Mouse (Mus musculus): ENCODE data around the gene Lrrc29.
"Not testable (repeated sequence)": the region's sequence is repeated elsewhere in the genome, so short reads cannot be mapped to it uniquely, and the experiment has no call there.

Gene Lrrc29

GRCm38 (mm10) chr8:105291364-105291763 is 34.7 kb downstream of the Lrrc29 start:
- DNase-seq (ENCODE audit: low read depth, low spot score), result not testable (repeated sequence)

DNA sequence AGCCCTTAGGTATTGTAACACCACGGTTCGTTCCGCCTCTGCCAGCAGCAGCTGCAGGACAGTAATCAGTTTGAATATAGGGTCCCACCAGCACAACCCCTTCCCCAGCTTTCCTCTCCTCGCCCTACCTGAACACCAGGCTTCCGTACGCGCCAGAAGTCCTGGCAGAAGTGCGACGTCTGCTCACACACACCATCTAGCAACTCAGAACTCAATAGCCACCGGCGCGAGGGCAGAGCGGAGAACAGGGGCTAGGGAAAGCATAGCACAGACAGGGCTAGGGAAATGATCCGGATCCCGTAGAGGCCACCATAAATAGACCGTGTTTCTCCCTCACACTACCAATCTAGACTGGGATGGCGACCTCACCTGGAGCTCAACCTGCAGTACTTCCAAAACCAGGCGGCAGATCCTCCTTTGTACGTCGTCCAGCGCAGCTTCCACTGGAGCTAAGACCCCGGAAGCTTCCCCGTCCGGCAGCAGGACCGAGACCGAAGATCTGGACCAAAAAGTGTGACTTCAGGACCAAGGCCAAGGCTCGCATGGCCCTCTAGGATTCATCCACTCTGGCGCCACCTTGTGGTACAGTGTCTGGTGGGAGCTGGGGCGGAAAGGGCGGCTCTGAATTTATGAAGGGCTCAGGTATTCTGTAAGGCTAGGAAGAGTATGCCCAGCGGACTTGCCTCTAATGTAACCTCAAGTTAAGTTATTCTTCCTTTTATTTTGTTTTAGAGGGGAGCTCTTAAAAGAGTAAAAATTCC is 35.3 kb downstream of the Lrrc29 start:
- DNase-seq (ENCODE audit: low read depth, low spot score), result no peak

DNA sequence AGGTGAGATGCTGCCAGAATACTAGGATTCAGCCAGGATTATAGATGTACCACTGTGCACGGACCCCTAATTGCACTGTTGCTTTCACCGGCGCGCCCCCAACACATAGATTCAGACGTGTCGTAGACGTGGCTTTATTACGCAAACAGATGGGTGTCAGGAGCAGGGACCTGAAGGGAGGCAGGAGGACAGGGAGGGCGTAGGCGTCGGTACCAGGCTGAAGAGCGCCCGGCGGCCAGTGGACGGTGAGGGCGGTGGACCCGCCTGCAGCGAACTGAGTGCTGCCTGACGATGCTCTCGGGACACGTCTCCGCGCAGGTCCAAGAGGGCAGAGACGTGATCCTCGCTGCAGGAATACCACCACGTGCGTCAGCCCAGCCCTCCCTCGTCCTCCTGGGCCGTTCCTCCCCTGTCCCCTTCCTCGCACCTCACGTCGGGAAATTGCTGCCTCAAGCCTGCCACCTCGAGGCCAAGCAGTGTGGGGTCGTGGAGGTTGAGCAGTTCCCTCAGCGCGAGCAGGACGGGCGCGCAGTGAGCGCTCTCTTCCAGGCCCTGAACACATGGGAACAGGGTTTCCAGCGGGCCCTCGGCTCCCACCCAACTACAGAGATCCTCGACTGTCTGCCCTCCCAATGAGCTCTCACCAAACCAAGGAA is 36.1 kb downstream of the Lrrc29 start, which contains the start of gene 4931428F04Rik:
4931428F04Rik (minus strand) TSS at position 60 of the 656 bp plus-strand sequence.
- no peak for DNase-seq (ENCODE audit: low read depth, low spot score)

- DNase-seq (ENCODE audit: low read depth, low spot score), result peak; percentile 94
Measured at GRCm38 (mm10) chr8:105288958-105289732, 36.9 kb downstream of the Lrrc29 start.

DNA sequence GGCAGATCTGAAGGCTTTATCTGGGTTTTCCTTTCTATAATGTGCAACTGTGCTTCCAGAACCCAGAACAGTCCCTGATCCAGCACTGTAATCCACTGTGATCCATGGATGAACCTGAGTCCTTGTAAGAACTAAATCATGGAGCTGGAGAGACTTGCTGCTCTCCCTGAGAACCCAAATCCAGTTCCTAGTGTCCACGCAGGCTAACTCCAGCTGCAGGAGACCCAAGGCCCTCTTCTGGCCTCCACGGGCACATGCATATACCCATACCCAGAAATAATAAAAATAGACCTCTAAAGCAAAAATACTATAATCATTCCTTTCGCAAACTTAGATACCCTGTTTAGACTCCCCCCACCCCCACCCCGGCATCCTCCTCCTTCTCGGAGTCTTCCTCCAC is 37.8 kb downstream of the Lrrc29 start:
- DNase-seq (ENCODE audit: low read depth, low spot score), result no peak

GRCm38 (mm10) chr8:105286907-105287306 is 39.2 kb downstream of the Lrrc29 start:
- no peak for DNase-seq (ENCODE audit: low read depth, low spot score)

- DNase-seq (ENCODE audit: low read depth, low spot score), result no peak
Measured at GRCm38 (mm10) chr8:105285514-105285913, 40.6 kb downstream of the Lrrc29 start.

DNA sequence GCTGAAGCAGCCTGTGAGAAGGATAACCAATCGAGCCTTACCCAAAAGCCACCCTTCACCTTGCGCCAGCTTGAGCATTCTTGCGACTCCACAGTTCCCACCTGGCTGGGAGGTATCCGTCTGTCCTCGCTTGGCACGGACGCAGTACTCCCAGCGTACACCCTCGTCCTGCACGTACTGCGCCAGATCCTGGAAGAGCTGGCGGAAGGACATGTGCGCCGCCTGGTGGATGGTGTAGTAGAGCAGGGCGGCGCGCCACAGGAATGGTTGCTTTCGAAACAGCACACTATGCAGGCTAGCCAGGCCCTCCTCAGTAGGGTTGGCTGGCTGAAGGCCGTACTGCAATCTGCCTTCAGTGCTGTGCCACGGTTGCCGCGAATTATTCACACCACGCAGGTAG is 43.0 kb downstream of the Lrrc29 start:
- no peak for DNase-seq (ENCODE audit: low read depth, low spot score)

GRCm38 (mm10) chr8:105282239-105282638 is 43.8 kb downstream of the Lrrc29 start:
- DNase-seq (ENCODE audit: low read depth, low spot score), result no peak

DNA sequence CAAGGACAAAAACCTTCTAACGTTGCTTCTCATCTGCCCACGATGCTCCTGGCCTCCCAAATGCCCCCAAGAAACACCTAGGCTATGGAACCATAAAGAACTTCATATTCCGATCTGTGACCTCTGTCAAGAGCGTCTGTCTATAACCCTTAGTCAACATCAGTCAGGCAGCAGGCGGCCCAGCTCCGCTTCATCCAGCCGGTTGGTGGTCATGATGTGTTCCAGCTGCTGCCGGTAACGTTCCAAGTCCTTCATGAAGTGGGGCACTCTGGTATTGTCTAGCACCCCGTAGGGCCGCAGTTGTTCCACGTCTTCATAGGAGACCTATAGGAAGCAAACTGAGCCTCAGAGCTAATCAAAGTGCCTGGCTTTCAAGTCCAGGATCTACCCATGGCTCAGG is 44.3 kb downstream of the Lrrc29 start:
- DNase-seq (ENCODE audit: low read depth, low spot score), result no peak

GRCm38 (mm10) chr8:105280567-105280966 is 45.5 kb downstream of the Lrrc29 start:
- DNase-seq (ENCODE audit: low read depth, low spot score), result no peak

- no peak for DNase-seq (ENCODE audit: low read depth, low spot score)
Measured at GRCm38 (mm10) chr8:105278911-105279334, 47.2 kb downstream of the Lrrc29 start.

GRCm38 (mm10) chr8:105276292-105277120 is 49.6 kb downstream of the Lrrc29 start:
- DNase-seq (ENCODE audit: low read depth, low spot score), result no peak

DNA sequence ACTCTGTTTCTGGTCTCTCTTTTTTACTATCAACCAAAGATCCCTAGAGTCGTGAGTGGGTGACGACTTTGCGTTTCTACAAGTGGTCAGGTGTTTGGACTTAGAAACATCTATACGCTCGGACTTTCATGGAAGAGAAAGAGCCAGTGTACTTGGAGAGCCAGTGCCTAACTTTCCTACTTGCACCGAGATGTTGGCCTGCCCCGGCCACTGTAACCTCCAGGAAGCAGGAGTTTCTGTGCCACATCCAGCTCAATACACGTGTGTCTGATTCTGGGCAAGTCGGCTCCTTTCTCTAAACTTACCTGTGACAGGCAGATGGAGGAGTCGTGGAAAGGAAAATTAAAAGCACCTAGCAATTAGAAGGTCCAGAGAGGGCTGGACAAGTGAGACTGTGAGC is 50.2 kb downstream of the Lrrc29 start, which contains the start of gene Nol3:
Nol3 (plus strand) TSS at position 301 of the 400 bp plus-strand sequence.
- no peak for DNase-seq (ENCODE audit: low read depth, low spot score)

GRCm38 (mm10) chr8:105275387-105275786 is 50.7 kb downstream of the Lrrc29 start:
- DNase-seq (ENCODE audit: low read depth, low spot score), result no peak

GRCm38 (mm10) chr8:105270916-105271186 is 55.2 kb downstream of the Lrrc29 start:
- no peak for DNase-seq (ENCODE audit: low read depth, low spot score)

GRCm38 (mm10) chr8:105270101-105270915 is 55.8 kb downstream of the Lrrc29 start:
- DNase-seq (ENCODE audit: low read depth, low spot score), result no peak

- no peak for DNase-seq (ENCODE audit: low read depth, low spot score)
Measured at GRCm38 (mm10) chr8:105269461-105269947, 56.6 kb downstream of the Lrrc29 start, which contains the start of gene Hsf4. TSS of gene Hsf4 (plus strand) at chr8:105269801.

DNA sequence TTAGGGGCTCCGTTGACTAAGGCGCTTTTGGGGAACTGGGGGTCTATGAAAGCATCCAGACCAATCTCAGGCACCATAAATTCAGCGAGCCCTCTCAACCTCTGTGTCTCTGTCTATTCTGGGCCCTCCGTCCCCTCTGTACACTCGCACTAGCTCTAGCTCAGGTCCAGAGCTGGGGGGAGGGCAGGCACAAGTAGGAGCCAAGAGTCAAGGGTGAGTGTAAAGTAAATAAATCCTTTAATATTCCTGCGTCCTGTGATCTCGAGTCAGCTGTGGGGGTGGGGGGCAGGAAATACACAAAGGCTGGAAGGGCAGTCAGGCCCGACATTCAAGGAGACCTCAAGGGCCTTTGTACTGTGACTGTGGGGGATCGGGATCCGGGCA is 57.0 kb downstream of the Lrrc29 start:
- no peak for DNase-seq (ENCODE audit: low read depth, low spot score)

- peak; percentile 86 for DNase-seq (ENCODE audit: low read depth, low spot score)
Measured at GRCm38 (mm10) chr8:105268342-105269074, 57.6 kb downstream of the Lrrc29 start.

Data from brain, embryonic 18.5 days (tissue).